Mouse (Mus musculus): Measurements from ENCODE around the gene Pou2f1. TPM values are rescaled to one million over a fixed set of nuclear protein-coding genes. Genes with fewer than 3 reads are reported as not detected.

The Pou2f1 gene
- 10.7 and 11.3 TPM in 2 replicates for polyA plus RNA-seq (2015; fragmentation: Nextera tagmentation; extraction: Ambion mirVana)

- H3K36me3 ChIP-seq, result no peaks in the 10 kb centered on the region
- whole genome bisulfite sequencing, result under 1% methylated on average over 60 of the region's 61 CpGs
- peak within 1 kb of the TSS; percentile 90 for H3K27ac ChIP-seq (replicated peaks)
- peak within 1 kb of the TSS; percentile 77 for H3K9ac ChIP-seq
- no peaks in the 10 kb centered on the region for H3K9me3 ChIP-seq (replicated peaks)
- no peaks in the 10 kb centered on the region for H3K27me3 ChIP-seq
- H3K4me3 ChIP-seq (replicated peaks), result peak within 1 kb of the TSS; percentile 88
- ATAC-seq (ENCODE audit: insufficient number of reproducible peaks, low FRiP score, low TSS enrichment, low read depth), result peak; percentile 94
- peaks cover 12% of the 10 kb centered on the region for H3K4me1 ChIP-seq
- peak within 1 kb of the TSS; percentile 92 for H3K4me2 ChIP-seq (replicated peaks)
These were observed at the start of gene Pou2f1 for GRCm38 (mm10) chr1:166002520-166003155. Pou2f1 (minus strand) TSS chr1:166002678.

- peak overlapping the region; percentile 75 for H3K4me2 ChIP-seq (replicated peaks)
- H3K27ac ChIP-seq (replicated peaks), result no peak overlapping the region
- H3K36me3 ChIP-seq, result no peaks in the 10 kb centered on the region
- no peaks in the 10 kb centered on the region for H3K9me3 ChIP-seq (replicated peaks)
- WGBS, result 14% methylated on average over 11 of the region's 11 CpGs
- H3K9ac ChIP-seq, result no peak overlapping the region
- H3K27me3 ChIP-seq, result peaks cover 16% of the 10 kb centered on the region; the same call in 1 of the 2 replicates
- H3K4me1 ChIP-seq, result peaks cover 35% of the 10 kb centered on the region
- no peak for ATAC-seq (ENCODE audit: insufficient number of reproducible peaks, low FRiP score, low TSS enrichment, low read depth)
- H3K4me3 ChIP-seq (replicated peaks), result peak overlapping the region; percentile 41
These were observed 46.8 kb upstream of the Pou2f1 start for GRCm38 (mm10) chr1:166049046-166049827.

GRCm38 (mm10) chr1:166048230-166048911 lies 45.9 kb upstream of the Pou2f1 start:
- H3K4me2 ChIP-seq (replicated peaks), result peak overlapping the region; percentile 75
- no peak overlapping the region; the same call in 1 of the 2 replicates for H3K9ac ChIP-seq
- peak overlapping the region; percentile 41 for H3K4me3 ChIP-seq (replicated peaks)
- no peak overlapping the region for H3K27ac ChIP-seq (replicated peaks)
- H3K36me3 ChIP-seq, result no peaks in the 10 kb centered on the region
- no peaks in the 10 kb centered on the region for H3K9me3 ChIP-seq (replicated peaks)
- under 1% methylated on average over 23 of the region's 23 CpGs for WGBS
- no peak for ATAC-seq (ENCODE audit: insufficient number of reproducible peaks, low FRiP score, low TSS enrichment, low read depth)
- H3K4me1 ChIP-seq, result peaks cover 35% of the 10 kb centered on the region
- peaks cover 16% of the 10 kb centered on the region; the same call in 1 of the 2 replicates for H3K27me3 ChIP-seq

GRCm38 (mm10) chr1:166047505-166048170 lies 45.2 kb upstream of the Pou2f1 start:
- 7% methylated on average over 25 of the region's 25 CpGs for WGBS

GRCm38 (mm10) chr1:166045894-166046197 lies 43.4 kb upstream of the Pou2f1 start:
- peak overlapping the region; percentile 23 for H3K4me2 ChIP-seq (replicated peaks)
- no peak overlapping the region for H3K4me3 ChIP-seq (replicated peaks)
- no peak overlapping the region for H3K9ac ChIP-seq
- ATAC-seq (ENCODE audit: insufficient number of reproducible peaks, low FRiP score, low TSS enrichment, low read depth), result no peak
- H3K36me3 ChIP-seq, result no peaks in the 10 kb centered on the region
- peaks cover 35% of the 10 kb centered on the region for H3K4me1 ChIP-seq
- H3K9me3 ChIP-seq (replicated peaks), result no peaks in the 10 kb centered on the region
- 35% methylated on average over 4 of the region's 4 CpGs for WGBS
- peaks cover 15% of the 10 kb centered on the region for H3K27me3 ChIP-seq
- peak overlapping the region; percentile 29; the same call in 1 of the 2 replicates for H3K27ac ChIP-seq (replicated peaks)

More at GRCm38 (mm10) chr1:166047505-166048170, 45.2 kb upstream of the Pou2f1 start:
- Histone ChIP-seq H3K9ac (no peak overlapping the region), H3K9me3 (replicated peaks) (no peaks in the 10 kb centered on the region), H3K4me1 (peaks cover 35% of the 10 kb centered on the region), H3K4me3 (replicated peaks) (peak overlapping the region; percentile 41), H3K27me3 (peaks cover 16% of the 10 kb centered on the region; the same call in 1 of the 2 replicates), H3K36me3 (no peaks in the 10 kb centered on the region), H3K4me2 (replicated peaks) (peak overlapping the region; percentile 75), H3K27ac (replicated peaks) (no peak overlapping the region)
- ATAC-seq (ENCODE audit: insufficient number of reproducible peaks, low FRiP score, low TSS enrichment, low read depth), result no peak

GRCm38 (mm10) chr1:166045060-166045893 lies 42.8 kb upstream of the Pou2f1 start:
- Histone ChIP-seq H3K36me3 (no peaks in the 10 kb centered on the region), H3K4me2 (replicated peaks) (peak overlapping the region; percentile 23), H3K27me3 (peaks cover 13% of the 10 kb centered on the region; the same call in 1 of the 2 replicates), H3K9ac (no peak overlapping the region), H3K27ac (replicated peaks) (peak overlapping the region; percentile 29), H3K4me1 (peaks cover 35% of the 10 kb centered on the region), H3K9me3 (replicated peaks) (no peaks in the 10 kb centered on the region), H3K4me3 (replicated peaks) (0 out of 2 replicates have a peak overlapping the region, but pooled peaks have one; percentile 2)
- ATAC-seq (ENCODE audit: insufficient number of reproducible peaks, low FRiP score, low TSS enrichment, low read depth), result peak; percentile 52; the same call in 1 of the 2 replicates
- 24% methylated on average over 14 of the region's 14 CpGs for WGBS

- Histone ChIP-seq H3K27ac (replicated peaks) (no peak overlapping the region), H3K9me3 (replicated peaks) (no peaks in the 10 kb centered on the region), H3K36me3 (no peaks in the 10 kb centered on the region), H3K4me1 (peaks cover 27% of the 10 kb centered on the region; the same call in 1 of the 2 replicates), H3K4me3 (replicated peaks) (no peak overlapping the region), H3K27me3 (peaks cover 13% of the 10 kb centered on the region; the same call in 1 of the 2 replicates), H3K9ac (no peak overlapping the region), H3K4me2 (replicated peaks) (no peak overlapping the region)
- WGBS, result 71% methylated on average over 21 of the region's 21 CpGs
- no peak for ATAC-seq (ENCODE audit: insufficient number of reproducible peaks, low FRiP score, low TSS enrichment, low read depth)
These were observed 41.1 kb upstream of the Pou2f1 start for GRCm38 (mm10) chr1:166043451-166044149.

GRCm38 (mm10) chr1:166041501-166041900 lies 39.0 kb upstream of the Pou2f1 start:
- Histone ChIP-seq H3K27me3 (peaks cover 2% of the 10 kb centered on the region; the same call in 1 of the 2 replicates), H3K4me1 (peaks cover 15% of the 10 kb centered on the region; the same call in 1 of the 2 replicates), H3K9ac (no peak overlapping the region), H3K9me3 (replicated peaks) (no peaks in the 10 kb centered on the region), H3K36me3 (no peaks in the 10 kb centered on the region), H3K4me3 (replicated peaks) (no peak overlapping the region), H3K27ac (replicated peaks) (no peak overlapping the region), H3K4me2 (replicated peaks) (no peak overlapping the region)
- no peak for ATAC-seq (ENCODE audit: insufficient number of reproducible peaks, low FRiP score, low TSS enrichment, low read depth)
- 30% methylated on average over 1 of the region's 1 CpGs for WGBS

GRCm38 (mm10) chr1:166038731-166039332 lies 36.4 kb upstream of the Pou2f1 start:
- Histone ChIP-seq H3K27ac (replicated peaks) (no peak overlapping the region), H3K27me3 (no peaks in the 10 kb centered on the region; the same call in 1 of the 2 replicates), H3K4me1 (no peaks in the 10 kb centered on the region), H3K4me3 (replicated peaks) (no peak overlapping the region), H3K36me3 (no peaks in the 10 kb centered on the region), H3K9ac (no peak overlapping the region), H3K9me3 (replicated peaks) (no peaks in the 10 kb centered on the region), H3K4me2 (replicated peaks) (no peak overlapping the region)
- no peak for ATAC-seq (ENCODE audit: insufficient number of reproducible peaks, low FRiP score, low TSS enrichment, low read depth)
- 90% methylated on average over 2 of the region's 2 CpGs for WGBS

Measured in embryonic facial prominence, embryonic 15.5 days (tissue).